Comparison of ENCODE assay signal across 7 mouse cellular contexts in the genomic region with DNA sequence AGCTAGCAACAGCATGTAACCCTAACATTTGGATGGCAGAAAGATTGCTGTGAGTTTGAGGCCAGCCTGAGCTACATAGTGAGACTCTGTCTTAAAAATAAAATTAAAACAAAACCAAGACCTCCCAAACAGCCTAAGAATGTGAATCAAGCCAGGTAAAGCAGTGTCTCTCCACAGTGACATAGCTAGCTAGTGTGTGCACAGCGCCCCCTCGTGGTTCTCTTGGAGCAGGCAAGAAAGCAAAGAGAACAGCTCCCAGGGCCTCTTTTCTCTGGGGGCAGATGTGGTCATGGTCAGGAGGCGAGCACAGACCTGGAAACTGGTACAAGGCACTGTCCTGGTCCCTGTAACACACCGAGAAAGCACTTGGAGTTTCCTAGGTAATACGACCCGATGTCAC. TPM values are rescaled to one million over a fixed set of nuclear protein-coding genes. Genes with fewer than 3 reads are reported as not detected.
A peak's percentile ranks its signal among the peaks of the same experiment; 100 is the strongest.
DNase-seq lines count a peak whose midpoint lies in the region; ATAC-seq and TF ChIP-seq lines count a peak whose summit lies in the region.

No protein-coding gene starts in this region.

- no peak overlapping the region for H3K9ac ChIP-seq in forebrain, postnatal 0 days
- H3K9ac ChIP-seq in kidney, postnatal 0 days (ENCODE audit: low read depth, low read length) = no peak overlapping the region
- H3K9ac ChIP-seq in lung, postnatal 0 days (replicated peaks; ENCODE audit: low read depth) = no peak overlapping the region

- H3K9me3 ChIP-seq in E14TG2a.4 (ENCODE audit: low read length) = no peaks in the 10 kb centered on the region
- no peaks in the 10 kb centered on the region for H3K9me3 ChIP-seq in forebrain, postnatal 0 days (ENCODE audit: low read length)
- no peaks in the 10 kb centered on the region for H3K9me3 ChIP-seq in kidney, postnatal 0 days (replicated peaks; ENCODE audit: low read length)
- no peaks in the 10 kb centered on the region for H3K9me3 ChIP-seq in lung, postnatal 0 days (ENCODE audit: low read length)

- no peak overlapping the region for H3K4me2 ChIP-seq in forebrain, postnatal 0 days (ENCODE audit: low read depth)
- H3K4me2 ChIP-seq in kidney, postnatal 0 days (ENCODE audit: low read length) = no peak overlapping the region
- H3K4me2 ChIP-seq in lung, postnatal 0 days (replicated peaks; ENCODE audit: low read depth, low read length) = no peak overlapping the region

- peak; percentile 58 to 64 for DNase-seq in B cell, adult 2 months
- DNase-seq in forebrain, postnatal 0 days = peak; percentile 86
- peak; percentile 87 for DNase-seq in kidney, postnatal 0 days (ENCODE audit: low spot score)
- peak; percentile 61 for DNase-seq in lung, postnatal 0 days (ENCODE audit: low spot score)
- peak; percentile 60 to 74 for DNase-seq in right cerebral cortex, postnatal 10 days (ENCODE audit: low spot score in 2 of 2)

- no peak overlapping the region for H3K4me3 ChIP-seq in E14TG2a.4 (replicated peaks; ENCODE audit: low read length)
- no peak overlapping the region for H3K4me3 ChIP-seq in forebrain, postnatal 0 days (ENCODE audit: low read depth, low read length)
- H3K4me3 ChIP-seq in kidney, postnatal 0 days (replicated peaks; ENCODE audit: low read depth, low read length) = no peak overlapping the region
- H3K4me3 ChIP-seq in lung, postnatal 0 days (ENCODE audit: low read depth, low read length) = no peak overlapping the region

- 23% methylated on average over 6 of the region's 6 CpGs for WGBS in forebrain, postnatal 0 days
- WGBS in kidney, postnatal 0 days = 19% methylated on average over 6 of the region's 6 CpGs
- 10% methylated on average over 6 of the region's 6 CpGs for WGBS in lung, postnatal 0 days

- no peak for TF ChIP-seq EP300 in lung, postnatal 0 days (IDR thresholded peaks at IDR 0.05)

- H3K27ac ChIP-seq in forebrain, postnatal 0 days (ENCODE audit: low read depth, low read length) = no peak overlapping the region
- H3K27ac ChIP-seq in kidney, postnatal 0 days = no peak overlapping the region
- no peak overlapping the region for H3K27ac ChIP-seq in lung, postnatal 0 days (ENCODE audit: low read length)

- TF ChIP-seq CTCF in E14TG2a.4 (conservative IDR thresholded peaks at IDR 0.05; ENCODE audit: low read length) = peak; percentile 85
- peak; percentile 95 for TF ChIP-seq CTCF in forebrain, postnatal 0 days (IDR thresholded peaks at IDR 0.05; ENCODE audit: low read depth)
- peak; percentile 97 for TF ChIP-seq CTCF in kidney, postnatal 0 days (IDR thresholded peaks at IDR 0.05; ENCODE audit: low read depth)
- peak; percentile 89 for TF ChIP-seq CTCF in lung, postnatal 0 days (IDR thresholded peaks at IDR 0.05)

- ATAC-seq in cerebellum, adult (ENCODE audit: insufficient number of reproducible peaks, low FRiP score, low TSS enrichment) = 0 out of 2 replicates have a peak, but pooled peaks have one; percentile 42
- peak; percentile 76 for ATAC-seq in forebrain, postnatal 0 days
- 0 out of 2 replicates have a peak, but pooled peaks have one; percentile 36 for ATAC-seq in kidney, postnatal 0 days (replicated peaks; ENCODE audit: low FRiP score, low read depth)
- ATAC-seq in lung, postnatal 0 days = no peak

- H3K36me3 ChIP-seq in E14TG2a.4 (ENCODE audit: insufficient read depth, low read length) = no peaks in the 10 kb centered on the region
- H3K36me3 ChIP-seq in forebrain, postnatal 0 days (ENCODE audit: insufficient read depth) = no peaks in the 10 kb centered on the region; the same call in 1 of the 2 replicates
- H3K36me3 ChIP-seq in kidney, postnatal 0 days (ENCODE audit: insufficient read depth, low read length) = no peaks in the 10 kb centered on the region
- H3K36me3 ChIP-seq in lung, postnatal 0 days (ENCODE audit: insufficient read depth, low read length) = no peaks in the 10 kb centered on the region

- no peaks in the 10 kb centered on the region for H3K27me3 ChIP-seq in E14TG2a.4 (ENCODE audit: insufficient read depth, low read length)
- no peaks in the 10 kb centered on the region for H3K27me3 ChIP-seq in forebrain, postnatal 0 days (ENCODE audit: insufficient read depth, low read length)
- no peaks in the 10 kb centered on the region for H3K27me3 ChIP-seq in kidney, postnatal 0 days (ENCODE audit: insufficient read depth, low read length)
- H3K27me3 ChIP-seq in lung, postnatal 0 days (replicated peaks; ENCODE audit: insufficient read depth, low read length) = no peaks in the 10 kb centered on the region

- H3K4me1 ChIP-seq in E14TG2a.4 (replicated peaks; ENCODE audit: low read depth, low read length) = peaks cover 13% of the 10 kb centered on the region
- H3K4me1 ChIP-seq in forebrain, postnatal 0 days (ENCODE audit: insufficient read depth) = no peaks in the 10 kb centered on the region
- 0 out of 2 replicates have a peak, but pooled peaks cover 3% of the 10 kb centered on the region for H3K4me1 ChIP-seq in kidney, postnatal 0 days (replicated peaks; ENCODE audit: insufficient read depth, low read length)
- no peaks in the 10 kb centered on the region for H3K4me1 ChIP-seq in lung, postnatal 0 days (ENCODE audit: insufficient read depth, low read depth, low read length)

RNA-seq across cellular contexts. Expression of gene Afap1, which starts 35.0 kb away (rescaled TPM):
- 44.2 and 48.2 TPM in 2 replicates for total RNA-seq in forebrain, postnatal 0 days (2014; rRNA removed)
- 45.6 and 49.3 TPM in 2 replicates for polyA plus RNA-seq in forebrain, postnatal 0 days (2015; fragmentation: Nextera tagmentation; extraction: Ambion mirVana)
- polyA plus RNA-seq in kidney, postnatal 0 days (2015; fragmentation: Nextera tagmentation; extraction: Ambion mirVana) = 19.1 and 19.7 TPM in 2 replicates
- polyA plus RNA-seq in lung, postnatal 0 days (2015; fragmentation: Nextera tagmentation; extraction: Ambion mirVana) = 12.9 and 14.7 TPM in 2 replicates
